Mouse (Mus musculus) megakaryocyte, embryonic 14.5 days (primary cell): ENCODE data around the gene Cyp4f16.

Source experiments
- FLI1 ChIP-seq: IDR thresholded peaks from 2 replicates; pipeline ENCODE4 v1.6.1; 2012; ENCODE audit warnings: low read length, inconsistent platforms, mixed read lengths
- GATA1 ChIP-seq: IDR thresholded peaks from 3 replicates; pipeline ENCODE4 v1.6.1; 2012; ENCODE audit warnings: mixed read lengths, low read length, inconsistent platforms, borderline replicate concordance

DNA sequence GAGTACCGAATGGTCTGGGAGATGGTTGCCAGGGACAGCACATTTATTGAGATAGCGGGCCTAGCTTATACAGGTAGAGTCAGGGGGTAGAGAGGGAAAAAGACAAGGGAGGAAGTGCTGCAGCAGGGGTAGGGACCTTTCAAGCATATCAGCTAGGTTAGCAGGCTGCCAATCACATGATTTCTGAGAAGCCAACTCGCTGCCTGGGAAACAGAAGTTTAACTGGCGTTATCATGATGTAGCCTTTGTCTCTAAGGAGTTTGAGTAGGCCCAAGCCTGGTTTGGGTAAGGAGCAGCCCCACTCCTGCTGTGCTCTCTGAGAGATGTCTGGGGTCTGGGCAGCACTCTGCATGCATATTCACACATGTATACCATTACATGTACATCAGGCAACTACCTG lies 14.0 kb upstream of the Cyp4f16 start:
- TF ChIP-seq GATA1 (no peak), FLI1 (no peak)
